In genomic region chr10:23150401-23150800, GRCm38 (mm10) we compare ENCODE assay signal across 8 mouse cellular contexts.
DNase-seq lines count a peak whose midpoint lies in the region; ATAC-seq and TF ChIP-seq lines count a peak whose summit lies in the region.

No protein-coding gene starts in this region.

- intact Hi-C loops in gastrocnemius, adult 2 months (cut with DNase I) = no loop called here

- no peaks in the 10 kb centered on the region for H3K4me1 ChIP-seq in embryonic facial prominence, embryonic 11.5 days (ENCODE audit: control insufficient read depth, insufficient read depth, low read length)
- no peaks in the 10 kb centered on the region for H3K4me1 ChIP-seq in forebrain, embryonic 16.5 days (replicated peaks; ENCODE audit: control insufficient read depth, insufficient read depth, low read length)

- H3K4me3 ChIP-seq in gastrocnemius, adult 2 months = no peak overlapping the region
- H3K4me3 ChIP-seq in embryonic facial prominence, embryonic 11.5 days (ENCODE audit: low read depth, low read length) = no peak overlapping the region
- H3K4me3 ChIP-seq in forebrain, embryonic 16.5 days (replicated peaks; ENCODE audit: low read length) = no peak overlapping the region

- no peaks in the 10 kb centered on the region; the same call in 1 of the 2 replicates for H3K36me3 ChIP-seq in embryonic facial prominence, embryonic 11.5 days (replicated peaks; ENCODE audit: control insufficient read depth, insufficient read depth, low read depth, low read length)
- H3K36me3 ChIP-seq in forebrain, embryonic 16.5 days (ENCODE audit: control insufficient read depth, insufficient read depth) = no peaks in the 10 kb centered on the region

- TF ChIP-seq CTCF in gastrocnemius, adult 2 months (IDR thresholded peaks at IDR 0.05) = peak; percentile 59

- no peaks in the 10 kb centered on the region for H3K9me3 ChIP-seq in embryonic facial prominence, embryonic 11.5 days (replicated peaks; ENCODE audit: control insufficient read depth, low read length)
- H3K9me3 ChIP-seq in forebrain, embryonic 16.5 days (ENCODE audit: control insufficient read depth, low read length) = no peaks in the 10 kb centered on the region

- DNase-seq in gastrocnemius, adult 2 months = peak; percentile 23
- no peak for DNase-seq in gastrocnemius, postnatal 25 days
- peak; percentile 11 for DNase-seq in right cerebral cortex, postnatal 4 days
- DNase-seq in right cerebral cortex, postnatal 36 days (ENCODE audit: low spot score in 2 of 2) = no peak
- DNase-seq in embryonic facial prominence, embryonic 11.5 days (ENCODE audit: low spot score) = peak; percentile 29
- peak; percentile 22 for DNase-seq in thymus, postnatal 25 days

- no peaks in the 10 kb centered on the region for H3K27me3 ChIP-seq in embryonic facial prominence, embryonic 11.5 days (ENCODE audit: control insufficient read depth, insufficient read depth, low read length)
- H3K27me3 ChIP-seq in forebrain, embryonic 16.5 days (replicated peaks; ENCODE audit: control insufficient read depth, insufficient read depth, low read length) = no peaks in the 10 kb centered on the region

- no peak overlapping the region for H3K27ac ChIP-seq in gastrocnemius, adult 2 months
- H3K27ac ChIP-seq in embryonic facial prominence, embryonic 11.5 days (replicated peaks; ENCODE audit: low read depth, low read length) = no peak overlapping the region
- no peak overlapping the region for H3K27ac ChIP-seq in forebrain, embryonic 16.5 days (ENCODE audit: low read length)

- H3K9ac ChIP-seq in embryonic facial prominence, embryonic 11.5 days (replicated peaks; ENCODE audit: low read length) = no peak overlapping the region
- H3K9ac ChIP-seq in forebrain, embryonic 16.5 days (replicated peaks; ENCODE audit: low read depth, low read length) = no peak overlapping the region

- 92% methylated on average over 3 of the region's 3 CpGs for WGBS in embryonic facial prominence, embryonic 11.5 days
- 96% methylated on average over 3 of the region's 3 CpGs for WGBS in forebrain, embryonic 16.5 days

- ATAC-seq in embryonic facial prominence, embryonic 11.5 days (replicated peaks; ENCODE audit: insufficient number of reproducible peaks, low FRiP score, low TSS enrichment, low read depth) = no peak
- ATAC-seq in inflammation-experienced regulatory T-cells, adult 6 months = no peak
- ATAC-seq in forebrain, embryonic 16.5 days = no peak

- H3K4me2 ChIP-seq in embryonic facial prominence, embryonic 11.5 days (ENCODE audit: low read depth, low read length) = no peak overlapping the region
- no peak overlapping the region for H3K4me2 ChIP-seq in forebrain, embryonic 16.5 days (ENCODE audit: low read length)

Comparison
In these comparisons a context has a peak if more than half of its experiments do, and no peak if none do; other contexts are left out.
1. DNase-seq: peak in gastrocnemius, adult 2 months (single experiment), right cerebral cortex, postnatal 4 days (single experiment), embryonic facial prominence, embryonic 11.5 days (single experiment) and thymus, postnatal 25 days (single experiment); none in gastrocnemius, postnatal 25 days (single experiment) and right cerebral cortex, postnatal 36 days (0 of 2).